Mouse (Mus musculus) forebrain, embryonic 12.5 days (tissue): ENCODE results near the gene Cdh13. TPM values are rescaled to one million over a fixed set of nuclear protein-coding genes. Genes with fewer than 3 reads are reported as not detected.

Experiments
- ATAC-seq: fragments of 200-750 bp; cut with Nextera tagmentation; 2 replicates; pipeline ENCODE4 v1.8.0; 2017; ENCODE audit warnings: moderate TSS enrichment; ENCODE audit not compliant: low FRiP score
- H3K27ac ChIP-seq: fragments of 300-500 bp; sonication (generic); 2 replicates; pipeline ENCODE4 v1.5.1; 2016; ENCODE audit warnings: mild to moderate bottlenecking
- H3K27me3 ChIP-seq: fragments of 300-500 bp; sonication (generic); 2 replicates; pipeline ENCODE4 v1.6.1; 2016; ENCODE audit warnings: mild to moderate bottlenecking
- H3K36me3 ChIP-seq: fragments of 300-500 bp; sonication (generic); replicated peaks from 2 replicates; pipeline ENCODE4 v1.6.1; 2016; ENCODE audit warnings: mild to moderate bottlenecking
- H3K4me1 ChIP-seq: fragments of 300-500 bp; sonication (generic); 2 replicates; pipeline ENCODE4 v1.6.1; 2016
- H3K4me2 ChIP-seq: fragments of 300-500 bp; sonication (generic); 2 replicates; pipeline ENCODE4 v1.6.1; 2016; ENCODE audit warnings: mild to moderate bottlenecking, moderate library complexity
- H3K4me3 ChIP-seq: fragments of 300-500 bp; sonication (generic); replicated peaks from 2 replicates; pipeline ENCODE4 v1.5.1; 2016; ENCODE audit warnings: mild to moderate bottlenecking
- H3K9ac ChIP-seq: fragments of 300-500 bp; sonication (generic); 2 replicates; pipeline ENCODE4 v1.6.1; 2016; ENCODE audit warnings: mild to moderate bottlenecking
- H3K9me3 ChIP-seq: fragments of 300-500 bp; sonication (generic); 2 replicates; pipeline ENCODE4 v1.6.1; 2016
- WGBS: fragments of 180-500 bp; shearing (Covaris S2); methylation state at CpG from one replicate; pipeline ENCODE4 v1.1.7; 2016; 5-methylcytosine and 5-hydroxymethylcytosine counted together
- polyA plus RNA-seq: library from polyadenylated mRNA; unstranded; fragments of >200 nt; fragmentation: Nextera tagmentation; extraction: Ambion mirVana; gene quantifications from 2 replicates; pipeline ENCODE4 v1.2.1, GENCODE M21; 2016

The Cdh13 gene
- polyA plus RNA-seq, 1 experiment from 2014 or later: 10.8 TPM

DNA sequence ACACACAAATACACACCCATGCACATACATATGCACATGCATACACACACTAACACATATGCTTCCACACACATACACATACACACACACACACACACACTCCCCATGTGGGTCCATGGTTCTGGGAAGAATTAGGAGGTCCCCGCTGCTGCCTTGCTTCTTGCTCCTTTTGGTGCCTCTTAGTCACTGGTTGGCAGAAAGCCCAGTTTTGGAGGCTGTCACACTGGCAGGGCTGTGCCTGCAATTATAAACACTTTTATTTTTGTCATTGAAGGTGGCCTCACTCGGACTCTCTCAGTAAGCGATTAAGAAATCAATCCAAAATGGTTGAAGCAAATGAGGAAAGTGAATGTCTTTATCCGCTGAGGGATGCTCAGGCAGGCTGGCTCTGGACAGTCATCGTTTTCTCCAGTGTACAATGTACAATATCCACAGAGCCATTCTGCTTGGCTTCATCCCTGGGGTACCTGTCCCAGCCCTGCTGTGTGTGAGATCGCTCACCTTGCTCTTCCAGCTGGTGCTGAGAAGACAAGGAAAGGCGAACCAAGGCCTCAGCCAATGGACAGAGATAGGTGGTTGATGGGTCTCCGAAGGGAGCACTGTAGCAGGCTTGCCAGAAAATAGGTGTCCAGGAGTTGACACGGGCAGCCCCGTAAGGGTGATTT is 913.1 kb downstream of the Cdh13 start:
- H3K9ac ChIP-seq: no peak overlapping the region
- no peaks in the 10 kb centered on the region for H3K36me3 ChIP-seq
- H3K4me3 ChIP-seq: no peak overlapping the region
- H3K4me1 ChIP-seq: no peaks in the 10 kb centered on the region; the same call in 1 of the 2 replicates
- no peaks in the 10 kb centered on the region for H3K27me3 ChIP-seq
- ATAC-seq: no peak
- H3K9me3 ChIP-seq: no peaks in the 10 kb centered on the region
- H3K27ac ChIP-seq: no peak overlapping the region
- 79% methylated on average over 10 of the region's 10 CpGs for WGBS
- H3K4me2 ChIP-seq: no peak overlapping the region

- ATAC-seq: no peak
- H3K36me3 ChIP-seq: no peaks in the 10 kb centered on the region
- 93% methylated on average over 9 of the region's 9 CpGs for WGBS
Observed at GRCm38 (mm10) chr8:119208567-119208966, 925.0 kb downstream of the Cdh13 start.

GRCm38 (mm10) chr8:119224547-119224946 is 941.0 kb downstream of the Cdh13 start:
- WGBS: 0% methylated on average over 1 of the region's 1 CpGs

More at GRCm38 (mm10) chr8:119208567-119208966, 925.0 kb downstream of the Cdh13 start:
- no peak overlapping the region for H3K27ac ChIP-seq
- H3K9ac ChIP-seq: no peak overlapping the region
- no peaks in the 10 kb centered on the region for H3K27me3 ChIP-seq
- no peak overlapping the region for H3K4me3 ChIP-seq
- no peaks in the 10 kb centered on the region for H3K4me1 ChIP-seq
- H3K4me2 ChIP-seq: no peak overlapping the region
- peaks cover 4% of the 10 kb centered on the region; the same call in 1 of the 2 replicates for H3K9me3 ChIP-seq

GRCm38 (mm10) chr8:119245181-119245580 is 961.6 kb downstream of the Cdh13 start:
- 42% methylated on average over 4 of the region's 4 CpGs for WGBS
- Histone ChIP-seq H3K27me3 (no peaks in the 10 kb centered on the region), H3K27ac (no peak overlapping the region), H3K9ac (no peak overlapping the region), H3K4me1 (peaks cover 3% of the 10 kb centered on the region; the same call in 1 of the 2 replicates), H3K36me3 (no peaks in the 10 kb centered on the region), H3K4me3 (no peak overlapping the region), H3K9me3 (no peaks in the 10 kb centered on the region), H3K4me2 (no peak overlapping the region)
- no peak for ATAC-seq

More at GRCm38 (mm10) chr8:119224547-119224946, 941.0 kb downstream of the Cdh13 start:
- no peak for ATAC-seq
- Histone ChIP-seq H3K4me1 (no peaks in the 10 kb centered on the region), H3K27me3 (no peaks in the 10 kb centered on the region), H3K36me3 (no peaks in the 10 kb centered on the region), H3K4me3 (no peak overlapping the region), H3K9me3 (no peaks in the 10 kb centered on the region), H3K4me2 (no peak overlapping the region), H3K27ac (no peak overlapping the region), H3K9ac (no peak overlapping the region)

GRCm38 (mm10) chr8:119245641-119246040 is 962.1 kb downstream of the Cdh13 start:
- no peak overlapping the region for H3K27ac ChIP-seq
- H3K4me2 ChIP-seq: no peak overlapping the region
- ATAC-seq: no peak
- no peaks in the 10 kb centered on the region for H3K9me3 ChIP-seq
- H3K36me3 ChIP-seq: no peaks in the 10 kb centered on the region
- no peak overlapping the region for H3K9ac ChIP-seq
- H3K4me3 ChIP-seq: no peak overlapping the region
- H3K27me3 ChIP-seq: no peaks in the 10 kb centered on the region
- H3K4me1 ChIP-seq: peaks cover 3% of the 10 kb centered on the region; the same call in 1 of the 2 replicates
- 63% methylated on average over 1 of the region's 1 CpGs for WGBS

DNA sequence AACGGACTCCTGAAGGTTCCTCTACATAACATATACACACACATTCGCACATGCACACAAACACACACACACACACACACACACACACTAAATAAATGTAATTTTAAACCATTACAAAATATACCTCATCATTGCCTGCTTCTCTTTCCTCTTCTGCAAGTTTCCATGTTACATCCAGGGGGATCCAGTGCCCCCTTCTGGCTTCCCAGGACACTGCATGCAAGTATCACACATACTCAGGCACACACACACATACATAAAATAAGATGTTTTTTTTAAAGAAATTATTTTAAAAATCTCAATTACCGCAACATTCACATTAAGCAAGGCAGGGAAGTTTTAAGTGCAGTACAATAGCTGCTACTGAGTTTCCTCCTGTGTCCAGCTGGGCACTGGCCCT is 970.8 kb downstream of the Cdh13 start:
- H3K36me3 ChIP-seq: no peaks in the 10 kb centered on the region
- H3K27me3 ChIP-seq: no peaks in the 10 kb centered on the region
- WGBS: 97% methylated on average over 3 of the region's 3 CpGs

DNA sequence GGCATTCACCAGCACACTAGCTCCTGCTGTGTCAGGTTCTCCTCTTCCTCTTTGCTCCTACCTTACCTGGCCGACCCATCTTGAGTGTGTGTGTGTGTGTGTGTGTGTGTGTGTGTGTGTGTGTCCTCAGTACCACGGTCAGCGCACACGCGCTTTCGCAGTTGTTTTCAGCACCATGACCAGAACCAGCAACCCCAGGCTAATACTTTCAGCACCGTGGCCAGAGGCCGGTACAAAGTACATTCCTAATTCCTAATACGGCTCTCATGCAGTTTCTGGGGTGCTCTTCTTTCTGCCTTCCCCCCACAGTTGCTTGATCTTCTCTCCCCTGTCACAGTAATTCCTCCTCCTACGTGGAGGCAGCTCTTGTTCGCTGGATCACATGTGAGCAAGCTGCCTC is 975.1 kb downstream of the Cdh13 start:
- H3K27me3 ChIP-seq: no peaks in the 10 kb centered on the region
- ATAC-seq: no peak
- no peak overlapping the region for H3K27ac ChIP-seq
- H3K9me3 ChIP-seq: no peaks in the 10 kb centered on the region
- H3K36me3 ChIP-seq: no peaks in the 10 kb centered on the region
- no peak overlapping the region for H3K9ac ChIP-seq
- H3K4me2 ChIP-seq: no peak overlapping the region
- no peaks in the 10 kb centered on the region for H3K4me1 ChIP-seq
- WGBS: 39% methylated on average over 11 of the region's 11 CpGs
- H3K4me3 ChIP-seq: no peak overlapping the region

More for the DNA sequence above, 970.8 kb downstream of the Cdh13 start:
- no peak overlapping the region for H3K9ac ChIP-seq
- H3K27ac ChIP-seq: no peak overlapping the region
- H3K9me3 ChIP-seq: no peaks in the 10 kb centered on the region
- no peak for ATAC-seq
- no peak overlapping the region for H3K4me3 ChIP-seq
- no peak overlapping the region for H3K4me2 ChIP-seq
- H3K4me1 ChIP-seq: no peaks in the 10 kb centered on the region

- no peak for ATAC-seq
- Histone ChIP-seq H3K27me3 (no peaks in the 10 kb centered on the region), H3K4me1 (no peaks in the 10 kb centered on the region), H3K4me3 (no peak overlapping the region), H3K36me3 (no peaks in the 10 kb centered on the region), H3K9ac (no peak overlapping the region), H3K27ac (no peak overlapping the region), H3K4me2 (no peak overlapping the region), H3K9me3 (no peaks in the 10 kb centered on the region)
- WGBS: 91% methylated on average over 7 of the region's 7 CpGs
Observed at GRCm38 (mm10) chr8:119263750-119264149, 980.2 kb downstream of the Cdh13 start.

GRCm38 (mm10) chr8:119266304-119266703 is 982.8 kb downstream of the Cdh13 start:
- 89% methylated on average over 4 of the region's 4 CpGs for WGBS
- Histone ChIP-seq H3K4me2 (no peak overlapping the region), H3K27ac (no peak overlapping the region), H3K9ac (no peak overlapping the region), H3K4me3 (no peak overlapping the region), H3K36me3 (no peaks in the 10 kb centered on the region), H3K9me3 (no peaks in the 10 kb centered on the region), H3K4me1 (no peaks in the 10 kb centered on the region), H3K27me3 (no peaks in the 10 kb centered on the region)
- no peak for ATAC-seq

- no peaks in the 10 kb centered on the region for H3K4me1 ChIP-seq
- H3K4me3 ChIP-seq: no peak overlapping the region
- H3K27me3 ChIP-seq: no peaks in the 10 kb centered on the region
- no peak overlapping the region for H3K9ac ChIP-seq
- H3K36me3 ChIP-seq: no peaks in the 10 kb centered on the region
- no peak overlapping the region for H3K4me2 ChIP-seq
- H3K27ac ChIP-seq: no peak overlapping the region
- no peaks in the 10 kb centered on the region for H3K9me3 ChIP-seq
- WGBS: 82% methylated on average over 3 of the region's 3 CpGs
- ATAC-seq: no peak
Observed at GRCm38 (mm10) chr8:119269576-119269975, 986.0 kb downstream of the Cdh13 start.

DNA sequence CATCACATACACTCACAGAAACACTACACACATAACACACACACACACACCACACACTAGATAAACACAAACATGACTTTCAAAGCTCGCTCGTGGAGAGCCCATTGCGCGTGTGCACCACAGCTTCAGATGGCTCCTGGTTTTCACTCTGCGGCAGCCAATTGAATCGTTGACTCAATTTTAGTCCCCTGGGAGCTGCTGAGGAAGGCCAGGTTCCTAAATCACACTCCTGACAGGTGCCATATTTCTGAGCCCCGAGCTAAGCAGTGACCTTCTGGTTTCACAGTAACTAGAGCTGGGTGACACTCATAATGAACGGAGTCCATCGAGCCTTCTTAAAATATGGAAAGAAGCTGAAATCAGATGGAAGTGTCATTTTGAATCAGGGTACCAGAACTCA is 986.8 kb downstream of the Cdh13 start:
- no peaks in the 10 kb centered on the region for H3K27me3 ChIP-seq
- no peak for ATAC-seq
- no peak overlapping the region for H3K9ac ChIP-seq
- no peaks in the 10 kb centered on the region for H3K9me3 ChIP-seq
- H3K36me3 ChIP-seq: no peaks in the 10 kb centered on the region
- no peak overlapping the region for H3K4me2 ChIP-seq
- no peak overlapping the region for H3K27ac ChIP-seq
- H3K4me3 ChIP-seq: no peak overlapping the region
- no peaks in the 10 kb centered on the region for H3K4me1 ChIP-seq
- WGBS: 92% methylated on average over 9 of the region's 9 CpGs

GRCm38 (mm10) chr8:119272891-119273290 is 989.4 kb downstream of the Cdh13 start:
- no peaks in the 10 kb centered on the region for H3K4me1 ChIP-seq
- 75% methylated on average over 8 of the region's 8 CpGs for WGBS
- no peaks in the 10 kb centered on the region for H3K9me3 ChIP-seq
- no peaks in the 10 kb centered on the region for H3K36me3 ChIP-seq
- no peaks in the 10 kb centered on the region for H3K27me3 ChIP-seq
- H3K9ac ChIP-seq: no peak overlapping the region
- ATAC-seq: no peak
- no peak overlapping the region for H3K27ac ChIP-seq
- H3K4me3 ChIP-seq: no peak overlapping the region
- no peak overlapping the region for H3K4me2 ChIP-seq

- Histone ChIP-seq H3K27ac (no peak overlapping the region), H3K27me3 (no peaks in the 10 kb centered on the region), H3K9me3 (no peaks in the 10 kb centered on the region), H3K9ac (no peak overlapping the region), H3K36me3 (no peaks in the 10 kb centered on the region), H3K4me3 (no peak overlapping the region), H3K4me2 (no peak overlapping the region), H3K4me1 (no peaks in the 10 kb centered on the region)
- WGBS: 89% methylated on average over 1 of the region's 1 CpGs
- no peak for ATAC-seq
Observed at GRCm38 (mm10) chr8:119275442-119275841, 991.9 kb downstream of the Cdh13 start.
